Mouse (Mus musculus): ENCODE measurements around the gene Cdkl5. TPM values are rescaled to one million over a fixed set of nuclear protein-coding genes. Genes with fewer than 3 reads are reported as not detected.

Cdkl5 gene
- polyA plus RNA-seq, 1 experiment from 2014 or later = 3.1 TPM

- no peak for DNase-seq (ENCODE audit: low spot score)
- no peaks in the 10 kb centered on the region for H3K36me3 ChIP-seq (ENCODE audit: control insufficient read depth, insufficient read depth, low read length)
- H3K9ac ChIP-seq (ENCODE audit: low read length) = no peak within 1 kb of the TSS
- H3K27me3 ChIP-seq (ENCODE audit: control insufficient read depth, insufficient read depth, low read length) = 0 out of 2 replicates have a peak, but pooled peaks cover 2% of the 10 kb centered on the region
- no peak within 1 kb of the TSS for H3K4me2 ChIP-seq (ENCODE audit: low read depth)
- 93% methylated on average over 5 of the region's 5 CpGs for WGBS
- no peak for ATAC-seq (ENCODE audit: insufficient read depth, low FRiP score, low TSS enrichment)
- no peak within 1 kb of the TSS for H3K27ac ChIP-seq (ENCODE audit: low read depth, low read length)
- no peak within 1 kb of the TSS for H3K4me3 ChIP-seq (ENCODE audit: low read depth, low read length)
- H3K4me1 ChIP-seq (ENCODE audit: control insufficient read depth, insufficient read depth, low read length) = no peaks in the 10 kb centered on the region
- no peaks in the 10 kb centered on the region for H3K9me3 ChIP-seq (ENCODE audit: control insufficient read depth, low read length)
Measured at GRCm38 (mm10) chrX:160735650-160736049, 258.9 kb downstream of the Cdkl5 start, which contains the start of gene Ppef1. Ppef1 (minus strand) TSS chrX:160735765.

Other genes starting within 250 kb of the Cdkl5 start
- not detected in 2 replicates for gene Rs1, start 226.7 kb downstream of the Cdkl5 start, polyA plus RNA-seq (2014; fragmentation: Nextera tagmentation; extraction: Ambion mirVana)
- 0.38 TPM in 1 of 2 replicates, not detected in the other for gene Gja6, start 87.7 kb downstream of the Cdkl5 start, polyA plus RNA-seq (2014; fragmentation: Nextera tagmentation; extraction: Ambion mirVana)
- 3.3 and 4.1 TPM in 2 replicates for gene Scml2, start 122.5 kb upstream of the Cdkl5 start, polyA plus RNA-seq (2014; fragmentation: Nextera tagmentation; extraction: Ambion mirVana)

Data from neural tube, embryonic 11.5 days (tissue).